Mouse (Mus musculus) left cerebral cortex, postnatal 10 days (tissue): ENCODE results near the gene Kif4. TPM values are rescaled to one million over a fixed set of nuclear protein-coding genes. Genes with fewer than 3 reads are reported as not detected.

Experiments
- DNase-seq, 2 experiments: peaks; one replicate each; pipeline ENCODE4 v3.0.0; 2021 to 2022; ENCODE audit warnings: low spot score in 2 of 2, mixed read lengths in 1 of 2; ENCODE audit errors: extremely low spot score in 1 of 2
- intact Hi-C: fragments of 180-260 bp; cut with DNase I; formaldehyde crosslinking; loops from one replicate; pipeline ENCODE4 v1.15.1; 2025
- total RNA-seq, 2 experiments: library from RNA; stranded (reverse); gene quantifications; 2 replicates each; pipeline ENCODE4 v1.2.3; 2021

Gene Kif4
- total RNA-seq, 2 experiments from 2014 or later, result 2.5 to 3.4 TPM

DNA sequence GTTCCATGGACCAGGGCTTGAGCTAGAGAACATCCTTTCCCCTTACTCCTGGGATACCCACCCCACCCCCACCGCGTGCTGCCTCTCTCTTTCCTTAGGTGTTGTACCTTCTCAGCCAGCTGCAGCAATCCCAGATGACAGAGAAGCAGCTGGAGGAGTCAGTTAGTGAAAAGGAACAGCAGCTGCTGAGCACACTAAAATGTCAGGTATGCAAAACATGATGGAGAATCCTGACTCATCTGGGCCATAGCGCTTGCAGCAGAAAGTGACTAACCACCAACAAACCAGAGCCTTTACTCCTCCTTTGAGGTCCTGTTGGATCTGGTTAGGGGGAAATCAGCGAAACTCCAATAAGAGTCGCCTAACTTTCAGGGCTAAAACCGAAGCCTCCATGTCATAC lies 90.6 kb downstream of the Kif4 start:
- intact Hi-C loops, result no loop called here
- DNase-seq, result no peak

DNA sequence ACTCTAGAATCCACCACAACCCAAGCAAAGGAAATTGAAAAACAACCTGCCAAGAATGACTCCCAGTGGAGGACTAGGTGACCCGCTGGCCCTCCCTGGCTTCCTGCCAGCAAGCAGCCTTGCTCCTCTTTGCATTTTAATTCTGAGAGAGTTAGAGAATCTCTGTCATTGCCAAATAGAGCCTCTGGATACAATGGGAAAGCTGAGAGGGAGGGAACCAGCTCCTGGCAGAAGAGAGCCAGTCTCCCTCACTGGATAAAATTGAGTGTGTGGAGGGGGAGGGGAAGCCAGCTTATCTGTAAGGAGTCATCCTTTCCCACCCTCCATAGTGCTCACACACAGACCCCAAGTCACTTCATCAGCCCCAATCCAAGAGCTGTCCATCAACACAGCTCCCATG lies 103.4 kb downstream of the Kif4 start:
- peak in 1 of 2 experiments; percentile 54 for DNase-seq

DNA sequence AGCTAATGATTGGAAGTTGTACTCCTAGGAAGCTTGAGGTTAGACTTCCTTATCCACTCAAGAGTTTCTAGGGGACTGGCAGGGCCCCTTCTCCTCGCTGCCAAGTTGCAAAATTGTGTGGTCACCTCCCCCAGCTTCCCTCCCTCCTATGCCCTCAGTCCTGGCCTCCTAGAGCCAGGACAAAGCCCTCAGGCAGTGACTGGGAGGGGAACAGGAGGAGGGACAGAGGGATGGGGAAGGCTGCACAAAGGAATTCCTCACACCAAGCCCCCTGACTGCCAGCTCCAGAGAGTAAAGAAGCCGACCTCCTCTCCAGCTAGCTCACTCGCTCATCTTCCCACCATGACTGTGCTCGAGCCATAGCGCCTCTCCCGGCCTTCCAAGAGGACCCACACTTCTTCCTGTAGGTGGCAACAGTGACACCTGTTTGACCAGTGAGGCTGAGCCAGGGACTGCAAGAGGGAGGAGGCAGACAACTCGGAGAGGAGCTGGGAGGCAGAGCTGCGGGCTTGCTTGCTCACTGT lies 104.2 kb downstream of the Kif4 start, which contains the start of gene Gdpd2:
TSS of gene Gdpd2 (plus strand) at position 209 of the 524 bp plus-strand sequence.
- intact Hi-C loops, result loop anchor here (10.0 kb wide), 1 partner anchor 105 kb away; the partner anchor contains the start of genes Kif4 and Pdzd11
- DNase-seq, result peak in 1 of 2 experiments; percentile 30

More for the DNA sequence above, 103.4 kb downstream of the Kif4 start:
- intact Hi-C loops, result no loop called here

DNA sequence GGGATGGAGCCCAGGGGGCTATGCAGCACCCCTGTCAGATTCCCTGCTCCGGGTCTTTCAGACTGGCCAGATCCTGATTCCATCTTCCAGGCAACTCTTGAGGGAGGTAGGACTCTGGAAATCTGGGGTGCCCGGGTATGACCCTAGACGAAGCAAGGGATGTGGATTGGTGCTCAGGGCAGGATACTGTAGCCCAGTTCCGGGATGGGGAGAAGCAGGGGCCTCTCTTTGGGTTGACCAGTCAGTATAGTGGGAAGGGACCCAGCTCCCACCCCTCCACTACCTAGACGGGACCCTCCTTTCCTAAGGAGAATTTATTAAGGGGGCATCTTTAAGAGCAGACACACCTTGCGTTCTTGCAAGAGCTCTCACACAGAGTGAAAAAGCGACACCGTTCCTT lies 104.7 kb downstream of the Kif4 start:
- no peak for DNase-seq
- intact Hi-C loops, result loop anchor here (10.0 kb wide), 1 partner anchor 105 kb away; the partner anchor contains the start of genes Kif4 and Pdzd11

DNA sequence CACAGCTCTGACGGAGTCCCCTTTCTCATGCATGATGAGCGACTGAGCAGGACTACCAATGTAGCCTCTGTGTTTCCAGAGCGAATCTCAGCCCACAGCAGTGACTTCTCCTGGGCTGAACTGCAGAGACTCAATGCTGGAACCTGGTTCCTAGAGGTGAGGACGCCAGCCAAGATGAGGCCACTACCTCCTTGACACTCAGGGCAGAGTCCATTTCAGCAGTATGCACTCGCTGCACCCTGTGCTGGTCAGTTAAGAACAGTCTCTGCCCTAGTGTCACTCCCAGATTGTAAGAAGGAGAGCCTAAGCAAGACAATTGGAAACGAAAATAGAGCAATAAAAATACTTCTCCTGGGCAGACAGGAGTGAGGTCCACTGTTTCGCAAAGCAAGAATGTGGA lies 108.8 kb downstream of the Kif4 start:
- intact Hi-C loops, result loop anchor here (10.0 kb wide), 1 partner anchor 110 kb away; the partner anchor contains the start of genes Kif4 and Pdzd11

DNA sequence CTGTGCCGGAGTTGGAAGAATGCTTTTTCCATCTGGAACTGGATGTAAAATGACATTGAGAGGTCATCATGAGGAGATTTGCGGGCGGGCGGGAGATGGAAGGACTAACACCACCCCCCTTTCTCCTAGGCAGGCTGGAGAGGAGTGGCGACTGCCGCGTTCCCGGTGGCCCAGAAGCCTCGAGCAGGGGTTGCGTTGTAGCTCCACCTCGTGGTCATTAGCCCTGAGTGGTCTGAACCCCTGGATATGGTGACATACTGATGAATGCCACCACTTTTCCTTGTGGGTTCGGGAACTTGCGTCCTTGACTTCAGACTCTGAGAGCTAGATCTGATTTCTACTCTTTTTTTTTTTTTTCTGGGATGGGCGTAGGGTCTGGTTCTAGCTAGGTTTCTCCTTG lies 113.4 kb downstream of the Kif4 start:
- intact Hi-C loops, result loop anchor here (10.0 kb wide), 1 partner anchor 114 kb away; the partner anchor contains the start of genes Kif4 and Pdzd11
- DNase-seq, result peak; percentile 56 to 69

More for the DNA sequence above, 108.8 kb downstream of the Kif4 start:
- no peak for DNase-seq

DNA sequence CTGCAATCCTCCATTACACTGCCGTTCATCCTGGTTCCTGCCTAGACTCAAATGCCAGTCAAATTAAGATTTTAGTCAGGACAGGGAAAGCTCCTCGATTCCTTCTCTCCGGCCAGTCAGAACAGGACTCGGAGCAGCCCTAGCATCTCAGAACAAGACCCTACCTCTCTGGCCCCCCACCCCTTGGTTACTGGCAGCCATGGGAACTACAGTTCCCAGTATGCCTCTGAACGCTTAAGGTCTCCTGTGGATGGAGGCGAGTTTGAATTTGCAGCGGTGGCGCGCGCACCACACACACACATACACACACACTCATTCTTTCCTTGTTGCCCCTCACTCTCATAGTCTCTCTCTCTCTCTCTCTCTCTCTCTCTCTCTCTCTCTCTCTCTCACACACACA lies 113.9 kb downstream of the Kif4 start:
- intact Hi-C loops, result loop anchor here (10.0 kb wide), 1 partner anchor 115 kb away; the partner anchor contains the start of genes Kif4 and Pdzd11
- no peak for DNase-seq

DNA sequence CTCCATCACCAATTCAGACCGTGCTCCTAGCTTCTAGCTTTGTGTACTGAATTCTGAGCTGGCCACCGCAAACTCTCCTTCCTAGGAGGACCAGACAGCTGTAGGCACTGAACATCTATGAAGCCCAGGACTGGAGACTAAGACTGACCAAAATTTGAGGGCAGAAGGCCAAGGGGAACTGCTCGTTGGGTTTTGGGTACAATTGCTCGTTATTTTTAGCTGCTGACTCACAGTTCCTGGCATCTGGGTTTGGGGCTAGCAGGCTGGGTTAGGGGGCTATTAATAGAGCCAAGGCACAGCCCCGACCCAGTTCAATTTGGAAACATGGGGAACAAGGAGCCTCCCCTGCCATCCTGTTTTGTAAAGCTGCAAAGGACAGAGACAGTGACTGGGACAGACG lies 115.2 kb downstream of the Kif4 start:
- no peak for DNase-seq
- intact Hi-C loops, result no loop called here

DNA sequence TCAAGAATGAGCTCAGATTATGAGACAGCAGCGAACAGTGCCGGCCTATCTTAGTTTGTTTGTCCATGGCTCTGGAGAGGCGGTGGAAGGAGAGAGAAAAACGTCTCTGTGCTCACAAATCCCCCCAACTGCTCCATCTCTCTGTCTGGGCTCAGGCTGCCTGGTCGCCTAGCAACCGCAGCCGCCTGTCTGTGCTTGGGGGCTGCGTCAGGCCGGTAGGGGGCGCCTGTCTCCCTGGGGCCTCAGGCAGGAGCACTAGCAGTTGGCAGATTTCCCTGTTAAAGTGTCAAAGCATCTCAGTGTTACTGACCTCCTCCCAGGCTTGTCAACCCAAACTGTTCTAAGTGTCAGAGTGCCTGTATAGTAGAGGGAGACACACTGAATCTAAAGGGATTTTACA lies 116.4 kb downstream of the Kif4 start:
- intact Hi-C loops, result no loop called here
- peak; percentile 65 to 84 for DNase-seq

DNA sequence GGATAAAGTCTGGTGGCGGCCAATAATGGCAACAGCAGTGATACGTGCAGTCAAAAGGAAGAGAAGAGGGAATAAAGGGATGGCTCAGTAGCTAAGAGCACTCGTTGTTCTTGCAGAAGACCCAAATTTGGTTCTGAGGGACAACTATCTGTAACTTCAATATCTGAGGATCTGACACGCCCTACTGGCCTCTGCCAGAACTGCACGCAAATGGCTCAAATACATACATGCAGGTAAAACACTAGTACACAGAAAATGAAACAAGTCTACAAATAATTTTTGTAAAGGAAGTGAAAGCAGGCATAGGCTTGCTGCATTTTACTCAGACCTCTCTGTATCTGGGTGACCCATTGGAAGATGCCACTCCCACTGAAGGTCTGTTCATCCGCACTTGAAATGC lies 140.3 kb downstream of the Kif4 start:
- intact Hi-C loops, result no loop called here
- DNase-seq, result no peak

DNA sequence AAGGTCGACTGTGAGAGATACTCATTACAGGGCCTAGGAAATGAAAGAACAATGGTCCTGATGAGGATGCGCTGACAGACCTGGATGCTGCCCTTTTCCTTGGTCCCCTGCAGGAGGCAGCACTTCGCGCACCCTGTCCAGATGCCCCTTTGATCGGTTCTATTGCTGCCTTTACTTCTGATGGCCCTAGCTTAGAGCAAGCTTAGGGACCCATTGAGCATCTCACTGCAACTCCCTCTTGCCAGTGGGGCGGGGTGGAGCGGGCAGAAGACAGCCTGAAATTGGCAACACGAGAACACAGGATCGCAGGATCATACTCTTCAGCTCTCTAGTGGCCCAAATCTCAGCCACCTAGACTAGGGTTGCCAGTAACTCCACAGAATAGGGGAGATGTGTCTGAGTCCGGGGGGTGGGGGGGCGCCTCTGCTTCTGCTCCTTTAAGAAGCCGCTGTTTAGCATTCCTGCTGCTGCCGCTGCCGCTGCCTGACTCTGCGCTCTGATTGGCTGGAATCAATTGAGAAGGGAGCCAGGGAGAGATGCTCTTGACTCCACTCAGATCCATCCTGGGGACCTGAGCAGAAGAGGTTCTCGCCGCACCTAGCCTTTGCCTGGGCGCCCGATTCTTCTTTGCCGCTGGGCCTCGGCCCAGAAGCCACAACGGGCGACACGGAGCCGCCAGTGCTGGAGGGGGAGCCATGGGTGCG lies 141.8 kb downstream of the Kif4 start, which contains the start of gene Dlg3:
TSS of gene Dlg3 (plus strand) at position 542 of the 704 bp plus-strand sequence.
- intact Hi-C loops, result no loop called here
- peak; percentile 64 to 74 for DNase-seq

DNA sequence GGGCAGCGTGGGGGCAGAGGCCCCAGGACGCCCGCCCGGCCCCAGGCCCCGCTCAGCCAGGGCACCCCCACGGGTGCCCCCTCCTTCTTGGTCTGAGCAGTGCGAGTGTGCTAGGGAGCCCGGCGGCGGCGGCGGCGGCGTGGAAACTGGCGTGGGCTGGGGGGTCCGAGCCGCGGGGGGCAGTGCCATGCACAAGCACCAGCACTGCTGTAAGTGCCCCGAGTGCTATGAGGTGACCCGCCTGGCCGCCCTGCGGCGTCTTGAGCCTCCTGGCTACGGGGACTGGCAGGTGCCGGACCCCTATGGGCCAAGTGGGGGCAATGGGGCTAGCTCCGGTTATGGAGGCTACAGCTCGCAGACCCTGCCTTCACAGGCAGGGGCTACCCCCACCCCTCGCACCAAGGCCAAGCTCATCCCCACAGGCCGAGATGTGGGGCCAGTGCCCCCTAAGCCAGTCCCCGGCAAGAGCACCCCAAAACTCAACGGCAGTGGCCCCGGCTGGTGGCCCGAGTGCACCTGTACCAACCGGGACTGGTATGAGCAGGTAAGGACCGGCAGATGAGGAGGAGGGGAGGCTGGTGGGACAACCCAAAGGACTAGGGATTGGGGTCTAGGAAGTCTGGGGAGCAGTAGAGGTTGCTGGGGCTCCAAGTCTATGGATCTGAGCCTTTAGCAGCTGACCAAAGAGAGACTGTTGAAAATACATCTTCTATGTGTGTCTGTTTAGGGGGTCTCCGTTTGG lies 142.5 kb downstream of the Kif4 start:
- no peak for DNase-seq
- intact Hi-C loops, result no loop called here

DNA sequence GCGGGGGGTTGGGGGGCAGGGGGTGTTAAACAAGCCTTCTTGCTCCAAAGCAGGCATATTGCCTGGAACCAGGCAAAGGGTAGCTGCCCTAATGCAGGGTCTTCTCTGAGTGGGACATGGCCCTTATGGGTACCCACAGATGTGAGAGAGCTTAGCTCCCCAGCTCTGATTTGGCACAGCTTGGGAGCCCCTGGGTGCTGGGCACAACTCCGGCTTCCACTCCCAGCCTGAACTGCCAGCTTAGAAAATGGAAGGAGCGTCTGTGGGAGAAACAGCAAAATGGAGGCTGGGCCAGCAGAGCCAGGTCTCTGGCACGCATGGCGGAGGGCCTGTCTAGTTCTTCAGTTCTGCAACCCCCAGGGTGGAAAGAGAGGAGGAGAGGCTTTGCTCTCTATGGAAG lies 143.7 kb downstream of the Kif4 start:
- DNase-seq, result peak in 1 of 2 experiments; percentile 25
- intact Hi-C loops, result no loop called here

DNA sequence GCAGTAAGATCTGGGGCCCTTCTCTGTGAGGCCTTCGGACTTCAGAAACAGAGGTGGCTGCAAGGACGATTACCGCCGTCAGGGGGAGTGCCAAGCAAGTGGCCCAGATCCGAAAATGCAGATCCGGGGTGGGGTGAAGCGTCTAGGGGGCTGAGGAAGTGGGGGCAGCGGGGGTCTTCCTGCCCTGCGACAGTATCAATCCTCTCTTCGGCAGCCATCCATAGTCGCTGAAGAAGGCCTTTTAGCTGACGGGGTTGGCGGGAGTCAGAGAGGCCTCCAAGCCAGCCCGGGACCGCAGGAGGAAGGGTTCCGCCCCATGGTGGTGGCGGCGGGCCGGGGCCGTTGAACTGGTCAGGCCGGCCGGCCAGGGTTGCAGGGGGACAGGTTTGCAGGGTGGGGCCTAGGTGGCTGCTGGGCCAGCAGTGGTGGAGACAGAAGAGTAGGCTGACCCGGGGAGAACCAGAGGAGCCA lies 148.8 kb downstream of the Kif4 start:
- peak in 1 of 2 experiments; percentile 63 for DNase-seq
- intact Hi-C loops, result loop anchor here (10.0 kb wide), 1 partner anchor 170 kb away; no protein-coding TSS in a partner anchor

DNA sequence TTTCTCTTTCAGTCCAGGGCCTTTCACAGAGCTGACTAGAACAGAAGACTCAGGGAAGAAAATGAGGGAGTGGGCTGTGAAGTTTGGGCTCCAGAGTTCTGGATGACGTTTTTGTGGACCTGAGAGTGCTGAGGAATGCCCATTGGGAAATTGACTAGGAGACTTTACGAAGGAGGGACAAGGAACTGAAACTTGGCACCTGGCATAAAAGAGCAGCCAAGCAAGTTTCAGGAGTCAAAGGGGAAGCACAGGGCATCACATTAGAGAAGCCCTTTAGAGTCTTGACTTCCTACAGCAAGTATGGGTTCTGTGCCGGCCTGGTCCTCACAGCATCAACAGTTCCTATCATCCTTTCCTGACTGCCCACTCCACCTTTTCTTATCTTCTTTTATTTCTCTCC lies 149.9 kb downstream of the Kif4 start:
- no peak for DNase-seq
- intact Hi-C loops, result loop anchor here (10.0 kb wide), 1 partner anchor 169 kb away; no protein-coding TSS in a partner anchor

DNA sequence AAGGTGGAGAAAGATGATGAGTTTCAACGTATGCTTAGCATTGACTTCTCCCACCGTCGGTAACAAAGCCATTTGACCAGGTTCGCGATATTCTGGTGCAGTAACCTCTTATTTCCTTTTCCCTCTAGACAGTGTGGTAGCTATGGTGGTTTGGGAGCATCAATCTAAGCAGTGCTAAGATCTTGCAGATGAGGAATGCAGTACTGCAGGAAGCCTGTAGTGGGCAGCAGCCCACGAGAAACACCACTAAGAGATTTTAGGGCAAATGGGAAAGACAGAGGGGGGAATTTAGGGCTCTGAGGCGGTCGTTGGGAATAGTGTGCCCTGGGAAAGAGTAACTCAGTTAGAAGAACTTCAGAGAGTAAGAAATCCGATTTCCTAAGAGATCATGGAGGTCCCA lies 151.0 kb downstream of the Kif4 start:
- intact Hi-C loops, result loop anchor here (10.0 kb wide), 1 partner anchor 168 kb away; no protein-coding TSS in a partner anchor
- peak in 1 of 2 experiments; percentile 51 for DNase-seq
